Mouse (Mus musculus): ENCODE measurements at regions not wholly inside any gene's neighbourhood (a gene's known extent, or its start where the extent isn't known, plus 50 kb on each side); places are given as distances from the start of the nearest gene placed in this dataset.

DNA sequence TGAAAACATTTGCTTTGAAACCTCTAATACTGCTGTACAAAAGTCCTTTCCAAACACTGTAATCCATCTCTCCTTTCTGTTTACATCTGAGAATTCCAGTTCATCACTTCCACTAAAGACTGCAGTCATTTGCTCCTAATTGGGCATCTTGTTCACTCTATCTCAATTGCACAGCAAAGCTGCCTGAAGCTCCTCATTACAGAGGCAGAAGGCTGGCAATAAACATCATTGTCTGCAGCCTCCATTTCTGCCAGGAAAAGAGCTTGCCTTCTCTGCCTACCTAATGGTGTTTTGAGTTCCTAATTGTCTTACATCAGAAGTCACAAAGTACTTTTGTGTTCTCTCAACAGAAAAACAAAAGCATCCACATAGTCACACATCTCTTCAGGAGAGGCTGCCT, 207.7 kb downstream of the Kcnj2 start:
- ATAC-seq (replicated peaks; ENCODE audit: poor library complexity) = no peak

DNA sequence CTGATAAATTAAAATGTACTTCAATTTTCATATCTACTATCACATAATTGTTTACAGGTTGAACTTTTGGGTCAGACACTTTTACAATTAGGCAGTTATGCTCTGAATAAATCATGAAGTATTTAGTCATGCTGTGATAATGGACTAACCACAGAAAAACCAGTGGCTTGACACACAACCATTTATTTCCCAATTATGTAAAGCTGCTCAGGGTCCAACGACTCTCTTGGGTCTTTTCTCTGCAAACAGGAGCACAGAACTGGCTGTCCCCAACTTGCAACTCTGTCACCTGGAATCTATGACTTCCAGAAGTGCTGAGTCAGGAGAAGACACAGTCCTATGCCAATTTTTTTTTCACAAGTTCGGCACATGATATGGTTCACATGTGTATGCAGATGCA, 214.8 kb downstream of the Kcnj2 start:
- peak; percentile 65 for ATAC-seq (replicated peaks; ENCODE audit: poor library complexity)

DNA sequence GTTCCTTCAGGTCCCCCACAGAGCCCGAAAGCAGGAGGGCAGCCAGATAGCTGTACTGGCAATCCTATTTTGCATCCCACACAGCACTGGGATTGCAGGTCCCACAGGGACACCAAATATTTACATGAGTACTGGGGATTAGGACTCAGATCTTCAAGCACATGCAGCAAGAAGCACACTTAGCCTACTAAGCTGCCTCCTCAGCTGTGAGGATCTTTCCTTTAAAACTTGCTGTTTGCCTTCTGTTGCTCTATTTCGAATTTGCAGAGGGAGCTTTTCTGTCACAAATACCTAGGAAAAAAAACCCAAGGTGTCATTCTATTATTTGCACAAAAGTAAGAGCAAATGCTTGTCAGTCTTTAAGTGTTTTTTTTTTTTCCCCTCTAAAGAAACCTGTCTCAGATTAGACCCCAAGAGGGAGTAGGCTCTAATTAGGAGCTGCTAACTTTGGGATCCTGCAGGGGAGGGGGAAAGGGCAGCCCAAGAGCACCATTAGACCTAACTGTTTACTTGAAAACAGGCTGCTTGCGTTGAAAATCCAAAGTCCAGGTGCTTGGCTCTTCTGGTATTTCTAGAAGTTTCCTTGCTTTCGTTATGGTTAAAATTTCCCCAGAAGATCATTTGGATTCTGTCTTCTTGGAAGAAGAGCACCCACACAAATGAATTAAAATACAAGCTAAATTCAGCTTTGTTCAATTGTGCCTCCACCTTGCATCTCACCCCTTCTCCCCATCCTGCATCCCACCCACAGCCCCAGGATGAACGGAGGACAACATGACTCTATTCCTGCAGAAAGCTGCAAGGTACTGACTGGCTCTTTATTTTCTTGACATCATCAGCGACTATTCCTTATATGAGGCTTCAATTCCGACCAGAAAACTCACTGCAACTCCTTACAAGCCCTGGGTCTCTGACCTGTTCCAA, 215.5 kb downstream of the Kcnj2 start:
- ATAC-seq (replicated peaks; ENCODE audit: poor library complexity) = no peak

DNA sequence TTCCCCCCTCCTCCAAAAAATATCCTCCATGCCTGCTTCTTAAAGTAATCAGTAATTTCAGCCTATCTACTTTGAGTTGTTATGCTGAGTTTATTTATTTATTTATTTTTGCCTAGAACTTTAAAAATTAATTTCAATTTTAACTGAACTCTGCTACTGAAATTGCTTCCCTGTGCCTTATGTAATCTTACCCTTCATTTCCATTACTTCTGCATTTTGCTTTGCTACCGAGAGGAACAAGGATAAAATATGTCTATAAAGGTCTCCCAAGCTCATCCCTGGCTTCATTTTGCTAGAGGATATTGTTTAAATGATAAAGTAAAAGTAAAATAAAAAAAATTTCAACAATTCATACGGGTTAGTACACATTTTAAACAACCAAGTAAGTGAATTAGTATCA, 216.3 kb downstream of the Kcnj2 start:
- ATAC-seq (replicated peaks; ENCODE audit: poor library complexity) = peak; percentile 58; the same call in 1 of the 2 replicates

GRCm38 (mm10) chr11:111290537-111290936, 224.6 kb downstream of the Kcnj2 start:
- peak; percentile 96 for ATAC-seq (replicated peaks; ENCODE audit: poor library complexity)

DNA sequence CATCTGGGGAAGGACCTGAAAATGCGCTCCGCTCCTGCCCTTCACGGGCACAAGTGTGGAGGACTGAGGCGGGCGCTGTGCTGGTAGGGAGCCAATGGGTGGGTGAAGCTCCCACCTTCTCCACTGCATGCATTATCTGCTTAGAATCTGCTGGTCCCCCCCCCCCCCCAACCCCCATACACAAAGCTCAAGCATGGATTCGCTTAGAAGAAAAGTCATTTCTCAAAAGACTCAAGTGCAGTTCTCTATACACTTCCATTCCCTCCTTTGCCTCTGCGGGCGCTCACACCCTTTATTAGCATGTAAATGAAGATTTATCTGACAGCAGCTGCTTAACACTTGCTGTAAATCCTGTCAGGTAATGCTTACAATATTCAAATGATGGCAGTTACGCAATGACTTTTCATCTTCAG, 230.4 kb downstream of the Kcnj2 start:
- ATAC-seq (replicated peaks; ENCODE audit: poor library complexity) = no peak

DNA sequence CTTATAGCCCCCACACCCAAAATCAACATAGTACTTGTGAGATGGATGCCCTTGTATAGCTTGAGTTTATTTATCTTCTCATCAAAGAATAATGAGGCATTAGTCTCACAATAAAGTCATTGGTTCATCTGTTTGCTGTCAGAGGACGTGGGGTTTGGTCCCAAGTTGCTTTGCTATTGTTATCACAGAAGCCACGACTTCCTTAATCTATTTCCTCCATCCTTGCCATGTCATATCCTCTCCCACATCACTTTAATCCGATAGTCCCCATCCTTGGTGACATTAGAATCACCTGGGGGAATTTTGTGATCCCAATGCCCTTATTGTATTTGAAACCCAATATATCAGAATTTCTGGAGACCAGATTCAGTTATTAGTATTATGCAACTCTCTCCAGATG, 246.8 kb downstream of the Kcnj2 start:
- peak; percentile 60; the same call in 1 of the 2 replicates for ATAC-seq (replicated peaks; ENCODE audit: poor library complexity)

DNA sequence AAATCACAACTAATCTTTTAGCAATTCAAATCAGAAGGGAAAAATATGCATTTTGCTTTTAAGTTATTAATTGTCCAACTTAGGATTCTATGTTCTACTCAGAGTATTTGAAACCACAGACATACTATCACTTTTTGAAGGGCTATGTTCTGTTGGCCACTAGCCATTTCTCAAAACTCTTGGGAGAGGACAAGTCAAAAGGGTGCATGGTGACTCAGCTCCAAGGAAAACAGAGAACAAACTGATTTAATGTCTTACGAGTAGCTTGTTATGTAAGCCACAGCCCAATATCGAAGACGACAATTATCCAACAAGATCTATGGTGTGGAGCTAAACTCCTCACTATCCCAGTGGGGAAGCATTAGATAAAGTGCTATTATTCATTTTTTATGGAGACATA, 247.6 kb downstream of the Kcnj2 start:
- ATAC-seq (replicated peaks; ENCODE audit: poor library complexity) = no peak

GRCm38 (mm10) chr11:111321576-111321975, 255.6 kb downstream of the Kcnj2 start:
- ATAC-seq (replicated peaks; ENCODE audit: poor library complexity) = no peak

GRCm38 (mm10) chr11:111324453-111325010, 258.6 kb downstream of the Kcnj2 start:
- ATAC-seq (replicated peaks; ENCODE audit: poor library complexity) = no peak

- ATAC-seq (replicated peaks; ENCODE audit: poor library complexity) = peak; percentile 77
Measured at GRCm38 (mm10) chr11:111326915-111327314, 261.0 kb downstream of the Kcnj2 start.

DNA sequence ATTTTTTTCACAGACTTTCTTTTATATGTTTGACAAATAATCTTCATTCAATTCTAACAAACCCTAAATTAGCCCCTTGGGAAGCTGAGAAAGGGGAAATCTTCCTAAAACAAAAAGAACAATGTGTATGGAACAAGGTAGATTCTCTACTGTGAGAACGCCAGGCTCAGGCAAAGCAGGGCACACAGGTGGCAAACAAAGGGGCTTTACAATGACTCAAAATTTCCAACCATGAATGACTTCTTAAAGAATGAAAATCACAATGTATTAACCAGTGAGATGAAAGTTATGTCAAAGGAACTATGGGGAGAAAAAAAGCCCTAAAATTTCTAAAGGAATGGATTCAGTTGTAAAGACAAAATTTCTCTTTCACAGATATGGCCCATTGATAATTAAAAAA, 262.3 kb downstream of the Kcnj2 start:
- no peak for ATAC-seq (replicated peaks; ENCODE audit: poor library complexity)

DNA sequence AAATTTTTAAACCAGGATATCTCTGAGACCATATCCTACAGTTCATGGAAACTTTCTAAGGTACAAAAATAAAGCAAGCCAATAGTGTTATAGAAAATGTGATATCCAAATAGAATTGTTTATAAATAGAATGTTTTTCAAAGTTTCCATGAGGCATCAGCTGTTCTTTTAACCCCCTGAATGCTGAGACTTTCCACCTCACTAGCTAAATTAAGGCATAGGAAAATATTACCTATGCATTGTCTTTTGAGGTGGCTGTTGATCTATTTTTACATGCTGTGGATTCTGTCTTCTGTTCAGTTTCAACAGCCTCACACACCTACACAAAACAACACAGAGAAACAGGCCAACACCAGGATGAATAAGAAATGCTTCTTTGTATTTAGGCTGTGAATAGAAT, 265.6 kb downstream of the Kcnj2 start:
- ATAC-seq (replicated peaks; ENCODE audit: poor library complexity) = no peak

DNA sequence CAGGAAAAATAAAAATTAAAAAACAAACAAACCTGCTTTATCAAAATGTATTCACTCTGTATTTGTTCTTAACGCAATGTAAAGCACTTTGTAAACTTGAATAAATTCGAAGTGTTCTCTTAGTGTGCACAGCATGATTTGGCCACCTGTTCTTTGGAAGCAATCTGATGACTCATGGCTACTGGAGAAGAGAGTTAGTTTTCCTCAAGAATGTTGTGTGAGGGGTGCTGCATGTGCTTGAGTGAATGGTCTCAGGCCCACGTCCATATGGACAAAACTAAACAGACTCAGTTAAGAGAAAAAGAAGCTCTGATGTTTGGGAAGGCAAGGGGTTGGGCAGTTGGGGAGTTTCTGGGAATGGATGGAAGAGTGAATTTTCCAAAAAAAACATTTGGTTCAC, 267.1 kb downstream of the Kcnj2 start:
- no peak for ATAC-seq (replicated peaks; ENCODE audit: poor library complexity)

GRCm38 (mm10) chr11:111347562-111347961, 281.6 kb downstream of the Kcnj2 start:
- no peak for ATAC-seq (replicated peaks; ENCODE audit: poor library complexity)

- ATAC-seq (replicated peaks; ENCODE audit: poor library complexity) = no peak
Measured at GRCm38 (mm10) chr11:111350028-111350427, 284.1 kb downstream of the Kcnj2 start.

DNA sequence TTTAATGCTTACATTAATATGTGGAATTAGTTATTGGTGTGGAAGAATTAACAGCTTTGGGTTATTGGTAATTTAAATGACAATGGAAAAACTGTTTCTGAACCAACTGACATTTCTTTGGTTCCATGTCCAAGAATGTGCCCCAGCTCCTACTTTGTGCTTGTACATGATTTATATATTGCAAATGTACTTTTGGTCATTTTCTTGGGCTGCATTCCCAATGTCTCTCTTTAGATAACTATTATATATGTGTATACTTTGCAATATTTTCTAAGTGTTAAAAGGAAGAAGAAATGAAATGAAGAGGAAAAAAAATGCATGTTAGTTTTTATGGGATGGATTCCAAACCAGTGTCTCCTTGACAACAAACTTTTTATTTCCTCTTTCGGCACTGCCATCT, 297.4 kb downstream of the Kcnj2 start:
- no peak for ATAC-seq (replicated peaks; ENCODE audit: poor library complexity)

DNA sequence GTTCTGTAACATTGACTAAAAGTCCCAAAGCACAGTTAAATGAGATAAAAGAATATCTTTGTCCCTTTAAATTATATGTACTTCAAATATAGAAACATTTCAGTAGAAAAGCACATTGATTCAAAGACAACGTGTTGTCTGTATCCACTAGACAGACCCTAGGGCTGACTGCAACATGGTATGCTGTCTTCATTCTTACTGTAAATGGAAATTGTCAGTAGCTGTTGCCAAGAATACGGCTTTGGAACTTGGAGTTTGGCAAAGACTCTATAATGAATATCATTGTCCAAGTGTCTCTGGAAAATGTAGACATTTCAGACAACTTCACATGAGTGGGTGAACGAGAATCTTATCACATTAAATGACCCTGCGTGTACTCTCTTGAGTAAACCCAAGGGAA, 311.2 kb downstream of the Kcnj2 start:
- no peak for ATAC-seq (replicated peaks; ENCODE audit: poor library complexity)

DNA sequence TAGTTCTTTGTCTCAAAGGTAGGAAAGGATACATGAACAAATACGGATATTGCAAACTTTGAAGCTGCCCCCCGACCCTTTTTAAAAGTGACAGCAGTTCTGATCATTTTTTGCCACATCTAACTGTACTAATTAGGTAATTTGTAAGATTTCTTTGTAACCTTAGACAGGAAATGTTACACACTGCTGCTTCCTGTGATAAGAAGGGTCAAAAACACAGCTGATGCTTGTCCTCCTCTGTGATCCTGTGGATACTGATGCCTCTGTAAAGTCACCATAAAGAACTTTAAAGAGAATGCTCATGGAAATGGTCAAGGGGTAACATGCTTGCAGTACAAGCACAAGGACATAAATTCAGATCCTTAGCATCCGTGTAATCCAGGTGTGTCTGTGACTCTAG, 313.9 kb downstream of the Kcnj2 start:
- ATAC-seq (replicated peaks; ENCODE audit: poor library complexity) = 0 out of 2 replicates have a peak, but pooled peaks have one; percentile 20

DNA sequence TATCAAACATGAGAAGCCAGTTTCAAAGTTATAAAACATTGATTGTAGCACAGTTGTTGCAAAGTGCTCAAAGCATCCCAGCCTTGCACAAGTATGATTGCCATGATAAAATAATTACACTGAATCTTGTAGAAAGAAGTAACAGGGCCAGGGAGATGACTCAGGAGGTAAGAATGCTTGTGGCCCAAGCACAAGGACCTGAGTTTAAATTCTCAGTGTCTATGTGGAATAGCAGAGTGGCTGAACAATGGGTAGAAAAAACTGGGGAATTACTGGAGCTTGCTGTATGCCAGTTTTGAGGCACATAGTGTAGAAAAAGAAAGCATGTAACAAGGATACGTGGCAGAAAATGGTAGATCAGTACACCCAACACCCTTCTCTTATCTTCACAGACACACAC, 332.7 kb downstream of the Kcnj2 start:
- ATAC-seq (replicated peaks; ENCODE audit: poor library complexity) = no peak

DNA sequence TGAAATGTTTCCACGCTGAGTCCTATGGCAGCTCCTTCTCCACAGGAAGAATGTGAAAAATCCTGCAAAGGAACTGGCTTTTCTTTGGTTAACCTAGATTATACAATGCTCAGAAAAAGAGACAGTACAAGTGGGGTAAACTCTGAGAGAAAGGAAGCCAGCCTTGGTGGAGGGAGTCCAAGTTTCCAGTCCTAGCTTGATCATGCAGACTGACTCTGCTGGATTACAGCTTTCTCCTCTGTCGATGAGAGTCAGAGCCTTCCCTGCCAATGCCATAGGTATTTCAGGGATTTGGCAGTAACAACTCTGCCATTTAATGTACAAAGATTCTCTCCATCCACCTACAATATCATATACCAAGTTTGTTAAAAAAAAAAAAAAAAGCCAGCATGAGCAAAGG, 343.3 kb downstream of the Kcnj2 start:
- ATAC-seq (replicated peaks; ENCODE audit: poor library complexity) = no peak

GRCm38 (mm10) chr11:111424871-111425270, 358.9 kb downstream of the Kcnj2 start:
- ATAC-seq (replicated peaks; ENCODE audit: poor library complexity) = no peak
